Comparison of ENCODE assay signal across 16 mouse cellular contexts in genomic region chr5:16293825-16294224, GRCm38 (mm10).
A peak's percentile ranks its signal among the peaks of the same experiment; 100 is the strongest.
DNase-seq lines count a peak whose midpoint lies in the region; ATAC-seq and TF ChIP-seq lines count a peak whose summit lies in the region.
"Had no signal": no experiment of that assay in that cellular context is flagged by ENCODE, and none has a peak within 500 bp of the region (broad histone marks: within the 10 kb centered on the region; RNA-seq: fewer than 3 reads in every experiment).

No protein-coding gene starts in this region.

- no peak overlapping the region for H3K27ac ChIP-seq in forebrain, embryonic 12.5 days
- H3K27ac ChIP-seq in forebrain, embryonic 15.5 days (replicated peaks): peak overlapping the region; percentile 67
- no peak overlapping the region for H3K27ac ChIP-seq in hindbrain, embryonic 16.5 days (ENCODE audit: low read depth, low read length)
- H3K27ac ChIP-seq: hindbrain, embryonic 10.5 days; hindbrain, embryonic 13.5 days; hindbrain, postnatal 0 days had no signal

- WGBS in forebrain, embryonic 12.5 days: 49% methylated on average over 4 of the region's 4 CpGs
- WGBS in forebrain, embryonic 15.5 days: 34% methylated on average over 4 of the region's 4 CpGs
- 69% methylated on average over 4 of the region's 4 CpGs for WGBS in hindbrain, embryonic 16.5 days

- H3K9ac ChIP-seq in forebrain, embryonic 12.5 days: no peak overlapping the region
- no peak overlapping the region for H3K9ac ChIP-seq in forebrain, embryonic 15.5 days (replicated peaks)
- no peak overlapping the region for H3K9ac ChIP-seq in hindbrain, embryonic 16.5 days (ENCODE audit: low read depth, low read length)
- H3K9ac ChIP-seq: hindbrain, embryonic 13.5 days had no signal

- no peaks in the 10 kb centered on the region for H3K27me3 ChIP-seq in forebrain, embryonic 12.5 days
- H3K27me3 ChIP-seq in forebrain, embryonic 15.5 days: no peaks in the 10 kb centered on the region
- H3K27me3 ChIP-seq in hindbrain, embryonic 16.5 days (replicated peaks; ENCODE audit: control insufficient read depth, insufficient read depth, low read length): no peaks in the 10 kb centered on the region
- H3K27me3 ChIP-seq: hindbrain, embryonic 13.5 days had no signal

- peak; percentile 57; the same call in 1 of the 2 replicates for ATAC-seq in forebrain, embryonic 12.5 days (ENCODE audit: low FRiP score)
- peak; percentile 66 for ATAC-seq in forebrain, embryonic 15.5 days (replicated peaks)
- no peak for ATAC-seq in hindbrain, embryonic 16.5 days
- ATAC-seq in megakaryocyte, adult 5-6 weeks (ENCODE audit: poor library complexity, severe bottlenecking): no peak
- ATAC-seq: hindbrain, postnatal 0 days; inflammation-experienced regulatory T-cells, adult 6 months; intestine, embryonic 16.5 days had no signal

- H3K9me3 ChIP-seq in forebrain, embryonic 12.5 days: no peaks in the 10 kb centered on the region
- H3K9me3 ChIP-seq in forebrain, embryonic 15.5 days: no peaks in the 10 kb centered on the region
- H3K9me3 ChIP-seq in hindbrain, embryonic 16.5 days (ENCODE audit: control insufficient read depth, low read length): no peaks in the 10 kb centered on the region
- H3K9me3 ChIP-seq: hindbrain, embryonic 10.5 days; hindbrain, embryonic 13.5 days had no signal

- TF ChIP-seq CTCF in brain, embryonic 14.5 days (IDR thresholded peaks at IDR 0.05; ENCODE audit: borderline replicate concordance, extremely low read depth, insufficient read depth, insufficient read length): no peak

- H3K4me3 ChIP-seq in forebrain, embryonic 12.5 days (replicated peaks): no peak overlapping the region
- no peak overlapping the region for H3K4me3 ChIP-seq in forebrain, embryonic 15.5 days
- H3K4me3 ChIP-seq in hindbrain, embryonic 16.5 days (ENCODE audit: low read length): no peak overlapping the region
- H3K4me3 ChIP-seq: hindbrain, embryonic 10.5 days; hindbrain, embryonic 13.5 days had no signal

- DNase-seq in brain, embryonic 14.5 days (ENCODE audit: low read depth): peak; percentile 61
- no peak for DNase-seq in cerebellum, postnatal 25 days
- DNase-seq: adrenal gland, adult 2 months; cerebellum, adult 11-12 months; gastrocnemius, postnatal 36 days; kidney, adult 18-20 months had no signal

- TF ChIP-seq POLR2A in brain, embryonic 14.5 days (IDR thresholded peaks at IDR 0.05; ENCODE audit: borderline replicate concordance, extremely low read depth, insufficient read depth, insufficient read length, poor library complexity, severe bottlenecking): no peak

- no peak overlapping the region for H3K4me2 ChIP-seq in forebrain, embryonic 12.5 days
- no peak overlapping the region for H3K4me2 ChIP-seq in forebrain, embryonic 15.5 days (replicated peaks)
- H3K4me2 ChIP-seq in hindbrain, embryonic 16.5 days (ENCODE audit: low read length): no peak overlapping the region
- H3K4me2 ChIP-seq: heart, embryonic 11.5 days; hindbrain, embryonic 13.5 days had no signal

- H3K36me3 ChIP-seq in forebrain, embryonic 12.5 days (replicated peaks): no peaks in the 10 kb centered on the region
- no peaks in the 10 kb centered on the region for H3K36me3 ChIP-seq in forebrain, embryonic 15.5 days
- no peaks in the 10 kb centered on the region for H3K36me3 ChIP-seq in hindbrain, embryonic 16.5 days (ENCODE audit: control insufficient read depth, insufficient read depth, low read length)
- H3K36me3 ChIP-seq: hindbrain, embryonic 10.5 days; hindbrain, embryonic 13.5 days had no signal

- H3K4me1 ChIP-seq in forebrain, embryonic 12.5 days: no peaks in the 10 kb centered on the region
- H3K4me1 ChIP-seq in forebrain, embryonic 15.5 days: peaks cover 3% of the 10 kb centered on the region; the same call in 1 of the 2 replicates
- no peaks in the 10 kb centered on the region for H3K4me1 ChIP-seq in hindbrain, embryonic 16.5 days (ENCODE audit: control insufficient read depth, insufficient read depth, low read depth, low read length)
- H3K4me1 ChIP-seq: hindbrain, embryonic 10.5 days had no signal

Comparison
In these comparisons a context has a peak if more than half of its experiments do, and no peak if none do; other contexts are left out.
1. ATAC-seq: peak in forebrain, embryonic 12.5 days (single experiment) and forebrain, embryonic 15.5 days (single experiment); none in hindbrain, embryonic 16.5 days (single experiment) and megakaryocyte, adult 5-6 weeks (single experiment).